Mouse (Mus musculus) inflammation-experienced regulatory T-cells (primary cell): ENCODE data around the gene Olfr1272. TPM values are rescaled to one million over a fixed set of nuclear protein-coding genes. Genes with fewer than 3 reads are reported as not detected.

Experiments used
- polyA plus RNA-seq, 2 experiments: library from polyadenylated mRNA; unstranded; fragments of 100-300 nt; shearing (Covaris generic); gene quantifications; one replicate each; pipeline ENCODE4 v1.2.1; 2017

Gene Olfr1272
- polyA plus RNA-seq: under 1 TPM in 1 of 2 experiments, not detected in 1; 0.16 TPM

GRCm38 (mm10) chr2:90292741-90293140 lies at the start of gene Olfr1272:
Olfr1272 (minus strand) TSS chr2:90292841.

GRCm38 (mm10) chr2:90321900-90322299 lies 29.3 kb upstream of the Olfr1272 start, which contains the start of gene Gm13769:
Gm13769 (plus strand) TSS chr2:90322200.

GRCm38 (mm10) chr2:90270932-90271331 lies 21.7 kb downstream of the Olfr1272 start, which contains the start of gene Olfr1271:
Olfr1271 (minus strand) TSS chr2:90271032.

GRCm38 (mm10) chr2:90257492-90257891 lies 35.1 kb downstream of the Olfr1272 start, which contains the start of gene Olfr142:
Olfr142 (minus strand) TSS chr2:90257592.

Other genes starting within 250 kb of the Olfr1272 start
- gene Olfr140, start 229.2 kb downstream of the Olfr1272 start, polyA plus RNA-seq: not detected
- gene Olfr1269, start 171.4 kb downstream of the Olfr1272 start, polyA plus RNA-seq: 1 to 10 TPM in 1 of 2 experiments, under 1 TPM in 1; 0.34 to 4.4 TPM
- gene Olfr32, start 150.5 kb downstream of the Olfr1272 start, polyA plus RNA-seq: not detected
- gene Olfr1270, start 139.8 kb downstream of the Olfr1272 start, polyA plus RNA-seq: under 1 TPM; 0.10 to 0.27 TPM
- gene Olfr1506, start 68.3 kb downstream of the Olfr1272 start, polyA plus RNA-seq: not detected
- not detected for gene Olfr142, start 35.2 kb downstream of the Olfr1272 start, polyA plus RNA-seq
- gene Olfr1271, start 21.8 kb downstream of the Olfr1272 start, polyA plus RNA-seq: under 1 TPM; 0.04 to 0.29 TPM
- under 1 TPM; 0.06 to 0.89 TPM for gene Gm13769, start 29.4 kb upstream of the Olfr1272 start, polyA plus RNA-seq
- 1 to 10 TPM in 1 of 2 experiments, under 1 TPM in 1; 0.30 to 1.8 TPM for gene Olfr1274-ps, start 105.8 kb upstream of the Olfr1272 start, polyA plus RNA-seq